Mouse (Mus musculus) CH12F3 (cell line): ENCODE data around the gene Arhgap23.

Experiments used
- in situ Hi-C: fragments of 300-500 bp; cut with MboI; formaldehyde crosslinking; loops from 2 replicates; pipeline ENCODE4 v1.14.3; 2020; ENCODE audit warnings: low sequenced_read_pairs

Gene Arhgap23

DNA sequence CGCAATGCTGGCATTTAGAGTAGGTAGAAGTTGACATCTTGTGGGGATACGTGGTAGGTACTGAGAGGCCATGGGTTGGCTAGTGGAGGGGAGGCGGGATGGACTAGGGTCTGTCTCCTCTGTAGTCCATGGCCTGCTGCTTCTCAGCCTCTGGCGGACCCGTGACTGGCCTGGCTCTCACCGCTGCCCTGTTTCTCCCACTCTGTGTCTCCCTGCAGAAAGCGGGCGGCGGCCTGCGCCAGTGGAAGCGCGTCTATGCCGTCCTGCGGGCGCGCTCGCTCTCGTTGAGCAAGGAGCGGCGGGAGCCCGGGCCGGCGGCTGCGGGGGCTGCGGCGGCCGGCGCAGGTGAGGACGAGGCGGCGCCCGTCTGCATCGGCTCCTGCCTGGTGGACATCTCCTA, 47.8 kb downstream of the Arhgap23 start:
- in situ Hi-C loops: no loop called here

DNA sequence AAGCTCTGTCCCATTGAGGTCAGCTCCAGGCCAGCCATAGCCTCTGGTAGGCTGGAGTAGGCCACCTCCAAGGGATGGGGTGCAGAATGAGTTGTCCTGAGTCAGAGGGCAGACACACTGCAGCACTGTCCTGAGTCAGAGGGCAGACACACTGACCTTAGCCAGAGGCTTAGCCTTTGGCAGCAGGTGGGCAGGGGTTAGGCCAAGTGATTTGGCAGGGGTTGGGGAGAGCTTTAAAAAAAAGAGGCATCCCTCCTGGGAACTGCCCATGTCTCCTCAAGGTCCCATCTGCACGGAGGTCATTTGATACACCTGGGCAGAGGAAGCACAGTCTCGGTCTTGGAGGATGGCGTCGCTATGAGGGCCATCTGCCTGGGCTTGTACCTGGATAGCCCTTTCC, 48.7 kb downstream of the Arhgap23 start:
- in situ Hi-C loops: no loop called here

DNA sequence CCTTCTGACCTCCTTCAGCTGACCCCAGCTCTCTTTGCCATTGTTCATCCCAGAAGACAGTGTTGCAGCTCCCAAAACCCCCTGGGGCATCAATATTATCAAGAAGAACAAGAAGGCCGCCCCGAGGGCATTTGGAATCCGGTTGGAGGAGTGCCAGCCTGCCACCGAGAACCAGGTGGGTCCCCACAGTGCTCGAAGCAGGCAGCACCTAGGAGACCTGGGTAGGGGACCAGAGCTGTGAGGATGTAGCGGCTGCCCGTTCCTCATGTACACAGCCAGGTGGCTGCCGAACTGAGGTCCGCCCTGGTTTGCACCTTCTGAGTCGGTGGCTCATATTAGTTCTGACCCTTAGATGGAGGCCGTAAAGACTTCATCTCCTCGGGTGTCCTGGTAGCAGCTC, 50.6 kb downstream of the Arhgap23 start:
- in situ Hi-C loops: no loop called here

GRCm38 (mm10) chr11:97466444-97467160, 51.3 kb downstream of the Arhgap23 start:
- in situ Hi-C loops: no loop called here

DNA sequence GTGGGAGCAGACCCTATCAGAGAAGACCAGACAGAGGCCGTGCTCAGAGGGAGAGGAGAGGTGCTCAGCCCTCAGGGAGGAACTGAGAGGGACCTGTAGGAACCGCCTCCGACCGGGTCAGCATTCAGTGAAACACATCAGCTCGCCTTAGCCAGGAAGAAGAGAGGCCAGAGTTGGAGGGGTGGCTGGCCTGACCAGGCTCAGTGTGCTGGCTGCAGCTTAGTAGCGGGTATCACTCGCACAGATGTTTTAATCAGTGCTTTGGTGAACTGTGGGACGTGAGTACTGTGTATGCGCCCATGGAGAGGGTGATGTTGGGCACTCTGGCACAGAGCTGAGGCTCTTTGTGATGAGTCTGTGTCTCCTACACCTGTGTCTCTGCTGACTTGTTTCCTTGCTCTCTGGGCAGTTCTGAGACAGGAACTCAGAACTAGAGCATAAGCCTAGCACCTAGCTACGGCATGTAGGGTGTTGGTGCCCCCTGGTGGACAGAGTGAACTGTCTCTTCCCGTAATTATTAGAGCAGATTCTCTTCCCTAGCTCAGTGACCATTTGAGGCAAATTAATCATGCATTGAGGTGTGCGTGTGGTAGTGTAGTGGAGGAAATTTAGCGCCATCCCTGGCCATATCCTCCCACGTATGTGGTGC, 53.4 kb downstream of the Arhgap23 start:
- in situ Hi-C loops: no loop called here

- in situ Hi-C loops: loop anchor here (5.0 kb wide), 1 partner anchor 152 kb away; no protein-coding TSS in a partner anchor
Observed at GRCm38 (mm10) chr11:97469828-97470227, 54.5 kb downstream of the Arhgap23 start.

GRCm38 (mm10) chr11:97471276-97471675, 55.9 kb downstream of the Arhgap23 start:
- in situ Hi-C loops: loop anchor here (5.0 kb wide), 1 partner anchor 151 kb away; no protein-coding TSS in a partner anchor

DNA sequence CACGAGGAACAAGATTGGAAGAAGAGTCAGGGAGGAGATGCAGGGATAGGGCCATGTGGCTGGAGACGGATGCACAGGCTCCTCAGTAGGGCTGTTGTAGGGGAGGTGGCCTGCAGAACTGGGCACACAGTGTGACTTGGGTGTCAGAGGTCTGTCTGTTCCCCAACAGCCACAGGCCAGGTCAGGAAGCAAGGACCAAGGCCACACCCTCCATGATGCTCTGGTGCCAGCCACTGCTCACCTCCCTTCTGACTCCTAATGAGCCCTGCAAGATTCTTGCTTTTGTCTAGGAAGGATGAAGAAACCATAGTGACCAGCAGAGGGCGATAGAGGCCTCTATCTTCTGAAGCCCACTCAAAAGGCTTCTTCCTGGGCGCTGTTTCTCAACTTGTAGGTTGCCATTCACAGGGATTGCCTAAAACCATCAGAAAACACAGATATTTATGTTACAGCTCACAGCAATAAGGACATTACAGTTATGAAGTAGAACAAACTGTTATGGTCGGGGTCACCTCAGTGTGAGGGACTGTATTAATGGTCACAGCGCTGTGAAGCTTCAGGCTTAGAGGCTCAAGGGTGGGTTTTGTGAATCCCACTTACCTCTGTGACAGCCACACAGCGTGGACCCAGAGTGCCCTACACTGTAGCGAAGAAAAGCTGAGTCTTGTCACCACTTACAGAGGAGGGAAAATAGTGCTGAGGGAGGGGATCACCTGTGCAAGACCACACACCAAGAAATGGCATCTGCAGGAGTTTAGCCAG, 61.2 kb downstream of the Arhgap23 start:
- in situ Hi-C loops: no loop called here

GRCm38 (mm10) chr11:97477431-97477830, 62.1 kb downstream of the Arhgap23 start:
- in situ Hi-C loops: no loop called here

GRCm38 (mm10) chr11:97478345-97478744, 63.0 kb downstream of the Arhgap23 start:
- in situ Hi-C loops: no loop called here

GRCm38 (mm10) chr11:97479085-97479484, 63.8 kb downstream of the Arhgap23 start:
- in situ Hi-C loops: no loop called here

GRCm38 (mm10) chr11:97479824-97480223, 64.5 kb downstream of the Arhgap23 start:
- in situ Hi-C loops: loop anchor here (10.0 kb wide), 1 partner anchor 215 kb away; no protein-coding TSS in a partner anchor

GRCm38 (mm10) chr11:97485661-97486060, 70.3 kb downstream of the Arhgap23 start:
- in situ Hi-C loops: loop anchor here (10.0 kb wide), 1 partner anchor 209 kb away; no protein-coding TSS in a partner anchor

DNA sequence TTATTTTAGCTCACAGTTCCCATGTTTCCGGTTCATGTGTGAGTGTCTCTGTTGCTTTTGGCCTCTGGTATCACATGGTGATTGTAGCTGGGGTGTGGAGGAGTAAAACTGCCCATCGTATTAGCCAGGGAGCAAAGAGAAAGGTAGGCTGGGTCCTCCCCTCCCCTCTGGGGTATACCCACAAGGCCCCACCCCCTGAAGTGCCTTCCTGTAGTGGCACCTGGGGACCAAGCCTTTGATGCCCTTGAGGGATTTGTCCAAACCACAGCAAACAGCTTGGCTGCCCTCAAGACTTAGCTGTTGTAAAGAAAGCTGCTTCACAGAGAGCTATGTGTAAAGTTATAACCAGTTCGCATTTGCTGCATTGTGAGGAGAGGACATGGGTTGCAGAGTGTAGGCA, 72.3 kb downstream of the Arhgap23 start:
- in situ Hi-C loops: loop anchor here (10.0 kb wide), 1 partner anchor 207 kb away; no protein-coding TSS in a partner anchor

- in situ Hi-C loops: loop anchor here (10.0 kb wide), 1 partner anchor 205 kb away; no protein-coding TSS in a partner anchor
Observed at GRCm38 (mm10) chr11:97489589-97490324, 74.4 kb downstream of the Arhgap23 start.

- in situ Hi-C loops: no loop called here
Observed at GRCm38 (mm10) chr11:97491640-97492039, 76.3 kb downstream of the Arhgap23 start.

GRCm38 (mm10) chr11:97492836-97493235, 77.5 kb downstream of the Arhgap23 start:
- in situ Hi-C loops: no loop called here

GRCm38 (mm10) chr11:97497543-97497942, 82.2 kb downstream of the Arhgap23 start:
- in situ Hi-C loops: no loop called here

- in situ Hi-C loops: no loop called here
Observed at GRCm38 (mm10) chr11:97499865-97500719, 84.8 kb downstream of the Arhgap23 start, which contains the start of gene 4933428G20Rik. 4933428G20Rik (minus strand) TSS chr11:97500340.
